Mouse (Mus musculus) forelimb bud, embryonic 11.5 days (tissue): ENCODE data around the gene Il31.
"Not testable (repeated sequence)": the region's sequence is repeated elsewhere in the genome, so short reads cannot be mapped to it uniquely, and the experiment has no call there.

ENCODE experiments used
- DNase-seq: peaks from one replicate; pipeline ENCODE4 v3.0.0-alpha.2; 2012; ENCODE audit warnings: low read depth, low spot score

Gene Il31

GRCm38 (mm10) chr5:123489112-123489785 is at the start of gene Il31, which contains the start of gene Lrrc43:
Il31 (minus strand) TSS chr5:123489489.
Lrrc43 (plus strand) TSS chr5:123489305.
- DNase-seq, result peak; percentile 61

GRCm38 (mm10) chr5:123533801-123534200 is 44.5 kb upstream of the Il31 start:
- no peak for DNase-seq

- DNase-seq, result no peak
Observed at GRCm38 (mm10) chr5:123530056-123530455, 40.8 kb upstream of the Il31 start.

- DNase-seq, result no peak
Observed at GRCm38 (mm10) chr5:123528641-123529040, 39.4 kb upstream of the Il31 start.

- no peak for DNase-seq
Observed at GRCm38 (mm10) chr5:123525916-123526495, 36.7 kb upstream of the Il31 start.

GRCm38 (mm10) chr5:123525281-123525680 is 36.0 kb upstream of the Il31 start, which contains the start of gene Gm49027:
Gm49027 (minus strand) TSS chr5:123525488.
- DNase-seq, result no peak

- peak; percentile 73 for DNase-seq
Observed at GRCm38 (mm10) chr5:123524393-123524750, 35.1 kb upstream of the Il31 start.

GRCm38 (mm10) chr5:123523692-123524392 is 34.6 kb upstream of the Il31 start, which contains the start of gene Diablo:
Diablo (minus strand) TSS chr5:123524176.
- DNase-seq, result peak; percentile 97

GRCm38 (mm10) chr5:123522166-123522565 is 32.9 kb upstream of the Il31 start:
- DNase-seq, result no peak

- DNase-seq, result no peak
Observed at GRCm38 (mm10) chr5:123521621-123522020, 32.3 kb upstream of the Il31 start.

GRCm38 (mm10) chr5:123520666-123521065 is 31.4 kb upstream of the Il31 start:
- DNase-seq, result no peak

GRCm38 (mm10) chr5:123514871-123515270 is 25.6 kb upstream of the Il31 start:
- no peak for DNase-seq

GRCm38 (mm10) chr5:123512102-123512501 is 22.8 kb upstream of the Il31 start:
- no peak for DNase-seq

- DNase-seq, result not testable (repeated sequence)
Observed at GRCm38 (mm10) chr5:123511426-123511825, 22.1 kb upstream of the Il31 start.

- DNase-seq, result no peak
Observed at GRCm38 (mm10) chr5:123510160-123510559, 20.9 kb upstream of the Il31 start, which contains the start of gene B3gnt4. B3gnt4 (plus strand) TSS chr5:123510460.

- DNase-seq, result no peak
Observed at GRCm38 (mm10) chr5:123508921-123509320, 19.6 kb upstream of the Il31 start.

GRCm38 (mm10) chr5:123507936-123508723 is 18.8 kb upstream of the Il31 start:
- peak; percentile 97 for DNase-seq

GRCm38 (mm10) chr5:123501973-123502372 is 12.7 kb upstream of the Il31 start:
- no peak for DNase-seq

GRCm38 (mm10) chr5:123499717-123500116 is 10.4 kb upstream of the Il31 start:
- no peak for DNase-seq

GRCm38 (mm10) chr5:123489935-123490334 is 646 bp upstream of the Il31 start:
- DNase-seq, result no peak

- no peak for DNase-seq
Observed at GRCm38 (mm10) chr5:123487659-123488395, 1.5 kb downstream of the Il31 start.
